Mouse (Mus musculus) liver, embryonic 14.5 days (tissue): ENCODE data around the gene Cyp2w1.

Experiments used
- CTCF ChIP-seq: IDR thresholded peaks from 2 replicates; pipeline ENCODE4 v1.5.1; 2016; ENCODE audit warnings: antibody characterized with exemption, low read depth, control low read depth
- EP300 ChIP-seq: IDR thresholded peaks from 2 replicates; pipeline ENCODE4 v1.6.1; 2016; ENCODE audit warnings: antibody characterized with exemption, low read depth

GRCm38 (mm10) chr5:139378986-139379629 is 26.7 kb downstream of the Cyp2w1 start:
- TF ChIP-seq CTCF (no peak), EP300 (no peak)
